Mouse (Mus musculus): Measurements from ENCODE around the gene Noxa1. TPM values are rescaled to one million over a fixed set of nuclear protein-coding genes. Genes with fewer than 3 reads are reported as not detected.

Noxa1 gene
- polyA plus RNA-seq, 1 experiment from 2014 or later: 0.29 TPM

DNA sequence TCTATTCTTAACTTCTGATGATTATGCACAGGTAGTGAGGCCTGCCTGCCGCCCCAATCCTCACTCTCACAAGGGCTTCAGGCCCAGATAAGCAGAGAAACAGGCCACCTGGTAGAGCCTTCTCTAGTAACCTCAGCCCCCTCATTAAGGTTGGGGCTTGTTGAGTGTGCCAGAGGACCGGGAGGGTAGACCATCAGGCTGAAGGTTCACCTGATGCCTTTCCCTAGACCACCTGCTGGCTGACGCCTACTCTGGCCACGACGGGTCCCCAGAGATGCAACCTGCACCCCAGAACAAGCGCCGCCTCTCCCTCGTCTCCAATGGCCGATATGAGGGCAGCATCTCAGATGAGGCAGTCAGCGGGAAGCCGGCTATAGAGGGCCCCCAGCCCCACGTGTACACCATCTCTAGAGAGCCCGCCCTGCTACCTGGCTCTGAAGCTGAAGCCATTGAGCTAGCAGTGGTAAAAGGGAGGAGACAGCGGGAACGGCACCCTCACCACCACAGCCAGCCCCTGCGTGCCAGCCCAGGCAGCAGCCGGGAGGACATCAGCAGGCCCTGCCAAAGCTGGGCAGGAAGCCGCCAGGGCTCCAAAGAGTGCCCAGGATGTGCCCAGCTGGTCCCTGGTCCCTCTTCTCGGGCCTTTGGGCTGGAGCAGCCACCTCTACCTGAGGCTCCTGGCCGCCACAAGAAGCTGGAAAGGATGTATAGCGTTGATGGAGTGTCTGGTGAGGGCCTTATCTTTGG, 39.4 kb downstream of the Noxa1 start:
- Histone ChIP-seq H3K36me3 (replicated peaks) (peaks cover 43% of the 10 kb centered on the region), H3K4me1 (peaks cover 26% of the 10 kb centered on the region)

GRCm38 (mm10) chr2:25055068-25055405, 39.9 kb downstream of the Noxa1 start:
- DNase-seq (ENCODE audit: extremely low spot score, low spot score): no peak
- Histone ChIP-seq H3K4me3 (peak overlapping the region; percentile 90), H3K36me3 (replicated peaks) (peaks cover 38% of the 10 kb centered on the region), H3K27ac (peak overlapping the region; percentile 91), H3K4me1 (peaks cover 26% of the 10 kb centered on the region), H3K9me3 (no peaks in the 10 kb centered on the region), H3K27me3 (ENCODE audit: poor library complexity, severe bottlenecking) (no peaks in the 10 kb centered on the region)
- WGBS: 80% methylated on average over 2 of the region's 2 CpGs

More for the DNA sequence above, 39.4 kb downstream of the Noxa1 start:
- WGBS: 93% methylated on average over 21 of the region's 21 CpGs
- H3K9me3 ChIP-seq: no peaks in the 10 kb centered on the region
- peak overlapping the region; percentile 90 for H3K4me3 ChIP-seq
- H3K27ac ChIP-seq: peak overlapping the region; percentile 91; the same call in 1 of the 2 replicates
- DNase-seq (ENCODE audit: extremely low spot score, low spot score): no peak
- no peaks in the 10 kb centered on the region for H3K27me3 ChIP-seq (ENCODE audit: poor library complexity, severe bottlenecking)

DNA sequence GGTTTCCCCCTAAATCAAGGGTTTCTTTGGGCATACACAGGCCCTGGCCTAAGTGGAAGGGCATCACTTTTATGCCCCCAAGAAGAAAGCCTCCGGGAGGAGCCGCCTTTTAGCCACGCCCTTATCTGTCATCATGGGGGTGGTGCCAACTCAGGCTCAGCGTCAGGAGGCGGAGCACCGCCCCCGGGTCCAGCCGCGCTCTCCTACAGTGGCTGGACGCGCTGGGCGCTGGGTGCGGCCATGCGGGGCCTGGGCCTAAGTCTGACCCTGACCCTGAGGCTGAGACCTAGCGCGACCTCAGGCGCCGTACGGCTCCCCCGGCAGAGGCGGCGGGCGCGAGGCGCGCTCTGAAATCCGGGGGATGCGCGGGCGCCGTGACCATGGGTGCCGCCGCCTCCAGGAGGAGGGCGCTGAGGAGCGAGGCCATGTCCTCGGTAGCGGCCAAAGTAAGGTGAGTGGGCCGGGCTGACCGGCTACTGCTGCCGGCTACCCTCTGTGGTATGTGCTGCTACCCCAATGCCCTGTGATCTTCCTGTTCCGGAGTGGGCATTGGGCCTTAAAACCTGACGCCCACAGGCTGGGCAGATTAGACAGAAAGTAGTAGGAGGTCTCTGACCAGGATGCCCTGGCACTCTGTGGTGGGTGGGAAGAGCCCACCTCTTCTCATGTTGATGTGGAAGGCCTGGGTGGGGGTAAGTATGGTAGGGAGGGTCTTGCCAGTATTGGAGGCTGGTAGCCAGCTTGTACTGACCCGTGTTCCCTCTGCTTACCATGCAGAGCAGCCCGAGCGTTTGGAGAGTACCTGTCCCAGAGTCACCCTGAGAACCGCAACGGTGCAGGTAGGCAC, 40.5 kb downstream of the Noxa1 start, which contains the start of gene Nsmf:
Nsmf (plus strand) TSS at position 135 of the 847 bp plus-strand sequence.
- Histone ChIP-seq H3K27me3 (ENCODE audit: poor library complexity, severe bottlenecking) (no peaks in the 10 kb centered on the region), H3K9me3 (no peaks in the 10 kb centered on the region), H3K4me3 (peak within 1 kb of the TSS; percentile 90), H3K4me1 (peaks cover 26% of the 10 kb centered on the region), H3K27ac (peak within 1 kb of the TSS; percentile 91), H3K36me3 (replicated peaks) (peaks cover 32% of the 10 kb centered on the region)
- peak; percentile 81 for DNase-seq (ENCODE audit: extremely low spot score, low spot score)
- 5% methylated on average over 47 of the region's 47 CpGs for WGBS

GRCm38 (mm10) chr2:25053101-25053500, 41.8 kb downstream of the Noxa1 start:
- H3K4me3 ChIP-seq: no peak overlapping the region
- no peak overlapping the region for H3K27ac ChIP-seq
- peaks cover 26% of the 10 kb centered on the region for H3K4me1 ChIP-seq
- no peak for DNase-seq (ENCODE audit: extremely low spot score, low spot score)
- H3K36me3 ChIP-seq (replicated peaks): peaks cover 20% of the 10 kb centered on the region
- H3K9me3 ChIP-seq: no peaks in the 10 kb centered on the region
- WGBS: 93% methylated on average over 6 of the region's 6 CpGs
- no peaks in the 10 kb centered on the region for H3K27me3 ChIP-seq (ENCODE audit: poor library complexity, severe bottlenecking)

DNA sequence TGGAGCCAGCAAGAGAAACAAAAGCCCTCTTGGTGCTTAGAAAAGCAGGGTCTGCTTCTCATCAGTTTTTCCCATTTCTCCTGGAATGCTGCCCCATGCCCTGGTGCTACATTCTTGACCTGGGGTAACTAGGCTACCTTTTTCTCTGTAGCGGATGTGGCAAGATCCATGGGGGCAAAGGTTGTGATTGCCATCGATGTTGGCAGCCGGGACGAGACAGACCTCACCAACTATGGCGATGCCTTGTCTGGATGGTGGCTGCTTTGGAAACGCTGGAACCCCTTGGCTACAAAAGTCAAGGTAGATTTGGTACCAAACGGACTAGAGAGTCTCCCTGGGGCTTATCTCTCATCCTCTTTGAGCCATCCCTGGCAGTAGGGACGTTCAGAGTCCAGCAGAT, 43.5 kb downstream of the Noxa1 start:
- DNase-seq (ENCODE audit: extremely low spot score, low spot score): no peak
- 91% methylated on average over 8 of the region's 8 CpGs for WGBS
- H3K4me3 ChIP-seq: no peak overlapping the region
- H3K27ac ChIP-seq: 0 out of 2 replicates have a peak overlapping the region, but pooled peaks have one; percentile 4
- peaks cover 23% of the 10 kb centered on the region for H3K4me1 ChIP-seq
- no peaks in the 10 kb centered on the region for H3K27me3 ChIP-seq (ENCODE audit: poor library complexity, severe bottlenecking)
- H3K9me3 ChIP-seq: no peaks in the 10 kb centered on the region
- peaks cover 8% of the 10 kb centered on the region for H3K36me3 ChIP-seq (replicated peaks)

- H3K9me3 ChIP-seq: no peaks in the 10 kb centered on the region
- H3K27me3 ChIP-seq (ENCODE audit: poor library complexity, severe bottlenecking): no peaks in the 10 kb centered on the region
- no peak for DNase-seq (ENCODE audit: extremely low spot score, low spot score)
- H3K36me3 ChIP-seq (replicated peaks): peaks cover 5% of the 10 kb centered on the region
- H3K27ac ChIP-seq: 0 out of 2 replicates have a peak overlapping the region, but pooled peaks have one; percentile 4
- H3K4me1 ChIP-seq: peaks cover 23% of the 10 kb centered on the region
- WGBS: 89% methylated on average over 7 of the region's 7 CpGs
- H3K4me3 ChIP-seq: no peak overlapping the region
These were observed 44.0 kb downstream of the Noxa1 start for GRCm38 (mm10) chr2:25050921-25051320.

DNA sequence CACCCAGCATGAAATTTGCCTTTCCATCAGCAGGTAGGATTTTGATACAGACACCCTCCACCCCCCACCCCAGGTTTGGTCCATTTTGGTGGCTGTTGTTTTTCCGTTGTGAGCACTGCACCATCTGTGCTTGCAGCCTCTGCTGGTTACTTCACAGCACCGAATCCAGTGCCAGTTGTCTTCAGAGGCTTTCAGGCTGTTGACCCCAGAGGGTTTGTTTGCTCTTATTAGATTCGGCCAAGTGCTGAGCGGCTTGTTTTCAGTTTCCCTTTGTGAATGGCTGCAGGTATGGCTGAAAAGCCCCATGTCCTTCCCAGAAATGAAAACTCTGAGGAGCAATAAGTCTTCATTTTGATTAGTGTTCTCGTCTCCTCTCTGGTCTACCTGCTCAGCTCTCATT, 54.9 kb downstream of the Noxa1 start:
- 91% methylated on average over 5 of the region's 5 CpGs for WGBS
- H3K27me3 ChIP-seq (ENCODE audit: poor library complexity, severe bottlenecking): no peaks in the 10 kb centered on the region
- DNase-seq (ENCODE audit: extremely low spot score, low spot score): no peak

More for the DNA sequence above, 54.9 kb downstream of the Noxa1 start:
- no peaks in the 10 kb centered on the region for H3K36me3 ChIP-seq (replicated peaks)
- no peak overlapping the region for H3K4me3 ChIP-seq
- no peaks in the 10 kb centered on the region for H3K9me3 ChIP-seq
- H3K4me1 ChIP-seq: no peaks in the 10 kb centered on the region
- no peak overlapping the region for H3K27ac ChIP-seq

Small RNA genes lying within 50 kb of the gene (microRNA-seq; reads per million reads assigned to microRNA genes)
- not detected for gene Gm24328
- not detected for gene Mir7664

Other genes with a start within 250 kb of the Noxa1 start
- gene Ehmt1, start 175.5 kb downstream of the Noxa1 start, polyA plus RNA-seq (2016; fragmentation: Nextera tagmentation; extraction: Ambion mirVana): 149 and 150 TPM in 2 replicates
- 17.8 and 19.1 TPM in 2 replicates for gene Arrdc1, start 159.9 kb downstream of the Noxa1 start, polyA plus RNA-seq (2016; fragmentation: Nextera tagmentation; extraction: Ambion mirVana)
- gene Zmynd19, start 145.4 kb downstream of the Noxa1 start, polyA plus RNA-seq (2016; fragmentation: Nextera tagmentation; extraction: Ambion mirVana): 23.7 and 24.2 TPM in 2 replicates
- gene Dph7, start 132.7 kb downstream of the Noxa1 start, polyA plus RNA-seq (2016; fragmentation: Nextera tagmentation; extraction: Ambion mirVana): 35.1 and 35.2 TPM in 2 replicates
- 121 and 124 TPM in 2 replicates for gene Mrpl41, start 120.1 kb downstream of the Noxa1 start, polyA plus RNA-seq (2016; fragmentation: Nextera tagmentation; extraction: Ambion mirVana)
- gene Pnpla7, start 119.1 kb downstream of the Noxa1 start, polyA plus RNA-seq (2016; fragmentation: Nextera tagmentation; extraction: Ambion mirVana): 4.5 and 5.3 TPM in 2 replicates
- gene Nsmf, start 40.8 kb downstream of the Noxa1 start, polyA plus RNA-seq (2016; fragmentation: Nextera tagmentation; extraction: Ambion mirVana): 62.7 and 64.7 TPM in 2 replicates
- gene Entpd8, start 14.8 kb downstream of the Noxa1 start, polyA plus RNA-seq (2016; fragmentation: Nextera tagmentation; extraction: Ambion mirVana): not detected in 2 replicates
- gene Nrarp, start 85.6 kb upstream of the Noxa1 start, polyA plus RNA-seq (2016; fragmentation: Nextera tagmentation; extraction: Ambion mirVana): 37.4 and 40.7 TPM in 2 replicates
- 1.3 and 1.5 TPM in 2 replicates for gene Tor4a, start 101.7 kb upstream of the Noxa1 start, polyA plus RNA-seq (2016; fragmentation: Nextera tagmentation; extraction: Ambion mirVana)
- gene Nelfb, start 116.3 kb upstream of the Noxa1 start, polyA plus RNA-seq (2016; fragmentation: Nextera tagmentation; extraction: Ambion mirVana): 128 and 130 TPM in 2 replicates
- not detected in 2 replicates for gene Stpg3, start 119.5 kb upstream of the Noxa1 start, polyA plus RNA-seq (2016; fragmentation: Nextera tagmentation; extraction: Ambion mirVana)
- 0.67 and 0.80 TPM in 2 replicates for gene Fam166a, start 123.6 kb upstream of the Noxa1 start, polyA plus RNA-seq (2016; fragmentation: Nextera tagmentation; extraction: Ambion mirVana)
- gene Tubb4b, start 129.6 kb upstream of the Noxa1 start, polyA plus RNA-seq (2016; fragmentation: Nextera tagmentation; extraction: Ambion mirVana): 736 and 780 TPM in 2 replicates
- gene Slc34a3, start 139.2 kb upstream of the Noxa1 start, polyA plus RNA-seq (2016; fragmentation: Nextera tagmentation; extraction: Ambion mirVana): not detected in 2 replicates
- not detected in 2 replicates for gene Rnf224, start 141.6 kb upstream of the Noxa1 start, polyA plus RNA-seq (2016; fragmentation: Nextera tagmentation; extraction: Ambion mirVana)
- gene Rnf208, start 147.1 kb upstream of the Noxa1 start, polyA plus RNA-seq (2016; fragmentation: Nextera tagmentation; extraction: Ambion mirVana): 23.3 and 26.5 TPM in 2 replicates
- gene Cysrt1, start 147.3 kb upstream of the Noxa1 start, polyA plus RNA-seq (2016; fragmentation: Nextera tagmentation; extraction: Ambion mirVana): 0.18 and 0.22 TPM in 2 replicates
- 6.9 and 7.0 TPM in 2 replicates for gene AL732309.1, start 151.7 kb upstream of the Noxa1 start, polyA plus RNA-seq (2016; fragmentation: Nextera tagmentation; extraction: Ambion mirVana)
- 15.9 and 17.9 TPM in 2 replicates for gene Tmem203, start 160.3 kb upstream of the Noxa1 start, polyA plus RNA-seq (2016; fragmentation: Nextera tagmentation; extraction: Ambion mirVana)
- 6.5 and 8.3 TPM in 2 replicates for gene Tprn, start 167.5 kb upstream of the Noxa1 start, polyA plus RNA-seq (2016; fragmentation: Nextera tagmentation; extraction: Ambion mirVana)
- 231 and 247 TPM in 2 replicates for gene Ssna1, start 177.3 kb upstream of the Noxa1 start, polyA plus RNA-seq (2016; fragmentation: Nextera tagmentation; extraction: Ambion mirVana)
- 136 and 142 TPM in 2 replicates for gene Anapc2, start 177.3 kb upstream of the Noxa1 start, polyA plus RNA-seq (2016; fragmentation: Nextera tagmentation; extraction: Ambion mirVana)
- not detected in 2 replicates for gene Tmem210, start 193.0 kb upstream of the Noxa1 start, polyA plus RNA-seq (2016; fragmentation: Nextera tagmentation; extraction: Ambion mirVana)
- gene Lrrc26, start 194.8 kb upstream of the Noxa1 start, polyA plus RNA-seq (2016; fragmentation: Nextera tagmentation; extraction: Ambion mirVana): not detected in 2 replicates
- 0.87 and 1.3 TPM in 2 replicates for gene Grin1, start 224.0 kb upstream of the Noxa1 start, polyA plus RNA-seq (2016; fragmentation: Nextera tagmentation; extraction: Ambion mirVana)
- 53.5 and 58.9 TPM in 2 replicates for gene Man1b1, start 237.2 kb upstream of the Noxa1 start, polyA plus RNA-seq (2016; fragmentation: Nextera tagmentation; extraction: Ambion mirVana)

All from forebrain, embryonic 10.5 days (tissue).